Mouse (Mus musculus): ENCODE data around the gene C3.

DNA sequence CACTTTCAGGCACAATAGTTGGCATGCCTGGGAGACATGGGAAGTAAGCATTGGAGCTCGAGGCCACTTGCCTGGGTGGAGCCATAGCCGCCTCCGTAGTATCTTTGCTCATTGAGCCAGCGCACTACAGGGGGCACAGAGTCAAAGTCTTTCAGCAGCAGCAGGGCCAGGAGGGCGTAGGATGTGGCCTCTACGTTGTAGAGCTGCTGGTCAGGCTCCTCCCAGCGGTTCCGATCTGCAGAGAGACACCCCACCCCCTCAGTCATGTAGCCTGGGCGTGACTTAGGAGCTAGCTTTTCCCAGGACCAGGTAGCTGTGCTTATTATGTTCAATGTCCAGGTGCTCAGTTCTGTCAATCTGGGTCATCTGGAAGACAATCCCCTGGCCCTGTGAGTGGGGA, 16.4 kb downstream of the C3 start:
- TF ChIP-seq POLR2A (IDR thresholded peaks at IDR 0.05; ENCODE audit: borderline replicate concordance, extremely low read depth, low read depth, low read length) (no peak), CTCF (IDR thresholded peaks at IDR 0.05; ENCODE audit: insufficient read depth, low read length) (no peak)
